In the genomic region with DNA sequence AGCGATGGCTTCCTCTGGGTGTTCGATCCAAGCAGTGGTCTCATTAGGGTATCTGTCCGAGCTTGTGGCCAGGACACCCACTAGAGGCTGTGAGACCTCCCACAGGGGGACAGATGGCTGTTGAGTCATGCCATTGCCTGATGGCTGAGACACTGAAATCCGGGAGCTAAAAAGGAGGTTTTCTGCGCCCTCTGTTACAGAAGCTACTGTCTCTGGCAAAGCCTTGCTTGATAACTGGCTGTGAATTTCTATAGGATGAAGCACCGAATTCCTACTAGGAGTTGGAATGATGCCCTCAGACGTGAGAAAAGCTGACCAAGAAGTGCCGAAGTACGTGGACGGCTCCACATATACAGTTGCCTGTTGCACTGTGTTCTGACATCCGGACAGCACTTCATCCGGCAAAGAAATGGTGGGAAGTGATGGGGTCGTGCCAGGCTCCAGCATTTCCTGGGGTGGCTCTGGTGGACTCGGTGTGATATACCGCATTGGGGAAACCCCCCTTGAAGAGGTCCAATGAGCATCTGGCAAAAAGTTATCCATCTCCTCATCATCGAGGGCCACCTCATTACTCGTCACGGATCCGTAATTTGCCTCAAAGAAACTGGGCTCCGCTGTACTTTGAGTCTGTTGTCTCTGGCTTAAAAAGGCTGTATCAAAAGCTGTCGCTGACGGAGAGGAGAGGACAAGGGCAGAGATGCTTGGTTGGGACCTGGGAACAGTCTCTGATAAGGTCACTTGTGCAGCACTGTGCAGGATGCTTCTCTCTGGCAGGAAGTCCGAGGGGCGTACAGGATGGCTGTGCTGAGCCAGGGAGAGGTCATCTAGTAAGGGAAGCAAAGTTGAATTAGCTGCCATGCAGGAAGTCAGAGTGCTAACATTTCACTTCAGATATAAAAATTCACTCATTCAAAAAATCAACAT, we compare ENCODE assay signal across 17 mouse cellular contexts. TPM values are rescaled to one million over a fixed set of nuclear protein-coding genes. Genes with fewer than 3 reads are reported as not detected.
DNase-seq lines count a peak whose midpoint lies in the region; ATAC-seq and TF ChIP-seq lines count a peak whose summit lies in the region.
"Had no signal": no experiment of that assay in that cellular context is flagged by ENCODE, and none has a peak within 500 bp of the region (broad histone marks: within the 10 kb centered on the region; RNA-seq: fewer than 3 reads in every experiment).

No protein-coding gene starts in this region.

- no peak for TF ChIP-seq CTCF in heart, adult 2 months (IDR thresholded peaks at IDR 0.05)
- no peak for TF ChIP-seq CTCF in layer of hippocampus, adult 2 months (conservative IDR thresholded peaks at IDR 0.05)
- TF ChIP-seq CTCF in cerebellum, adult 2 months (IDR thresholded peaks at IDR 0.05; ENCODE audit: borderline replicate concordance, insufficient read depth, low read depth, low read length) = no peak
- TF ChIP-seq CTCF in left cerebral cortex, adult 2 months (IDR thresholded peaks at IDR 0.05) = no peak

- 69% methylated on average over 24 of the region's 24 CpGs for WGBS in heart, adult 2 months
- WGBS in cerebellum, adult 2 months = 31% methylated on average over 24 of the region's 24 CpGs
- WGBS in forebrain, embryonic 15.5 days = 87% methylated on average over 24 of the region's 24 CpGs

- H3K9me3 ChIP-seq in forebrain, embryonic 15.5 days = no peaks in the 10 kb centered on the region
- H3K9me3 ChIP-seq: embryonic facial prominence, embryonic 13.5 days; hindbrain, embryonic 13.5 days; liver, embryonic 15.5 days; neural tube, embryonic 13.5 days had no signal

- no peak overlapping the region for H3K27ac ChIP-seq in heart, adult 2 months
- peak overlapping the region; percentile 61 for H3K27ac ChIP-seq in layer of hippocampus, adult 2 months
- peak overlapping the region; percentile 68 for H3K27ac ChIP-seq in cerebellum, adult 2 months (ENCODE audit: insufficient read depth, low read length)
- peak overlapping the region; percentile 71 for H3K27ac ChIP-seq in left cerebral cortex, adult 2 months
- H3K27ac ChIP-seq in forebrain, embryonic 15.5 days (replicated peaks) = no peak overlapping the region
- H3K27ac ChIP-seq: embryonic facial prominence, embryonic 13.5 days; hindbrain, embryonic 13.5 days; liver, embryonic 15.5 days; neural tube, embryonic 13.5 days had no signal

- H3K4me3 ChIP-seq in heart, adult 2 months = no peak overlapping the region
- no peak overlapping the region for H3K4me3 ChIP-seq in layer of hippocampus, adult 2 months
- peak overlapping the region; percentile 38 for H3K4me3 ChIP-seq in cerebellum, adult 2 months (replicated peaks; ENCODE audit: insufficient read depth, low read depth, low read length)
- H3K4me3 ChIP-seq in left cerebral cortex, adult 2 months = no peak overlapping the region
- H3K4me3 ChIP-seq in forebrain, embryonic 15.5 days = no peak overlapping the region
- H3K4me3 ChIP-seq: embryonic facial prominence, embryonic 13.5 days; hindbrain, embryonic 13.5 days; liver, embryonic 15.5 days; neural tube, embryonic 13.5 days had no signal

- no peak for TF ChIP-seq POLR2A in heart, adult 2 months (IDR thresholded peaks at IDR 0.05; ENCODE audit: insufficient read depth, low read depth, low read length)
- no peak for TF ChIP-seq POLR2A in cerebellum, adult 2 months (IDR thresholded peaks at IDR 0.05; ENCODE audit: borderline replicate concordance, insufficient read depth, low read length)

- intact Hi-C loops in heart, adult 2 months (cut with DNase I) = no loop called here
- intact Hi-C loops in left cerebral cortex, adult 2 months (cut with DNase I) = loop anchor here (1.0 to 5.0 kb wide), 2 partner anchors 46 to 67 kb away; no protein-coding TSS in a partner anchor

- no peak for TF ChIP-seq EP300 in heart, adult 2 months (IDR thresholded peaks at IDR 0.05; ENCODE audit: insufficient read depth, low read depth, low read length)

- peak; percentile 81 for DNase-seq in heart, adult 11 months
- DNase-seq in heart, adult 2 months = no peak
- peak in 1 of 2 experiments; percentile 28 for DNase-seq in layer of hippocampus, adult 2 months (ENCODE audit: low spot score in 2 of 2)
- no peak for DNase-seq in layer of hippocampus, adult 9-10 months (ENCODE audit: low spot score)
- DNase-seq in cerebellum, adult 2 months = peak; percentile 88 to 93
- DNase-seq in left cerebral cortex, adult 2 months (ENCODE audit: extremely low spot score in 1 of 2, low spot score in 2 of 2) = peak in 1 of 2 experiments; percentile 58
- no peak for DNase-seq in gastrocnemius, postnatal 10 days
- DNase-seq: adrenal gland, postnatal 10 days; kidney, adult 9 months; lung, postnatal 4 days; midbrain, embryonic 14.5 days; thymus, postnatal 4 days had no signal

- ATAC-seq in forebrain, embryonic 15.5 days (replicated peaks) = no peak

- no peaks in the 10 kb centered on the region for H3K27me3 ChIP-seq in heart, adult 2 months (ENCODE audit: control insufficient read depth, insufficient read depth, low read length)
- H3K27me3 ChIP-seq in cerebellum, adult 2 months (ENCODE audit: control insufficient read depth, insufficient read depth, low read length) = no peaks in the 10 kb centered on the region
- H3K27me3 ChIP-seq in forebrain, embryonic 15.5 days = no peaks in the 10 kb centered on the region
- H3K27me3 ChIP-seq: embryonic facial prominence, embryonic 13.5 days; hindbrain, embryonic 13.5 days; liver, embryonic 15.5 days; neural tube, embryonic 13.5 days had no signal

- H3K4me1 ChIP-seq in heart, adult 2 months (ENCODE audit: control insufficient read depth, insufficient read depth, low read length) = no peaks in the 10 kb centered on the region
- peaks cover 36% of the 10 kb centered on the region for H3K4me1 ChIP-seq in cerebellum, adult 2 months (ENCODE audit: control insufficient read depth, insufficient read depth, low read length)
- no peaks in the 10 kb centered on the region for H3K4me1 ChIP-seq in forebrain, embryonic 15.5 days
- H3K4me1 ChIP-seq: liver, embryonic 15.5 days had no signal

- no peaks in the 10 kb centered on the region for H3K36me3 ChIP-seq in heart, adult 2 months (ENCODE audit: control insufficient read depth, insufficient read depth, low read length)
- peaks cover 33% of the 10 kb centered on the region for H3K36me3 ChIP-seq in forebrain, embryonic 15.5 days
- H3K36me3 ChIP-seq: liver, embryonic 15.5 days had no signal

- no peak overlapping the region for H3K9ac ChIP-seq in heart, adult 2 months (ENCODE audit: low read depth, low read length)
- H3K9ac ChIP-seq in forebrain, embryonic 15.5 days (replicated peaks) = no peak overlapping the region
- H3K9ac ChIP-seq: embryonic facial prominence, embryonic 13.5 days; hindbrain, embryonic 13.5 days; liver, embryonic 15.5 days; neural tube, embryonic 13.5 days had no signal

- no peak overlapping the region for H3K4me2 ChIP-seq in forebrain, embryonic 15.5 days (replicated peaks)
- H3K4me2 ChIP-seq: embryonic facial prominence, embryonic 13.5 days; hindbrain, embryonic 13.5 days; liver, embryonic 15.5 days; neural tube, embryonic 13.5 days had no signal

- no peaks in the 10 kb centered on the region for H3K79me2 ChIP-seq in heart, adult 2 months (replicated peaks; ENCODE audit: control insufficient read depth, insufficient read depth, low read length)

RNA-seq across cellular contexts. Expression of gene D630045J12Rik, which starts 57.3 kb away (rescaled TPM):
- 1 to 10 TPM; 1.1 to 1.5 TPM for total RNA-seq in heart, adult 2 months (2021)
- polyA plus RNA-seq in heart, adult 2 months (2012; rRNA removed) = 0.78 and 1.5 TPM in 2 replicates
- 10 to 100 TPM; 37.1 to 37.4 TPM for total RNA-seq in layer of hippocampus, adult 2 months (2021)
- polyA plus RNA-seq in cerebellum, adult 2 months (2012; rRNA removed) = 15.9 TPM in 2 replicates
- 10 to 100 TPM; 46.0 to 49.9 TPM for total RNA-seq in left cerebral cortex, adult 2 months (2021)
- 17.6 and 18.4 TPM in 2 replicates for polyA plus RNA-seq in forebrain, embryonic 15.5 days (2015; fragmentation: Nextera tagmentation; extraction: Ambion mirVana)
- 1 to 10 TPM; 1.6 to 3.0 TPM for total RNA-seq in gastrocnemius, postnatal 10 days (2021)

Comparison
In these comparisons a context has a peak if more than half of its experiments do, and no peak if none do; other contexts are left out.
1. DNase-seq: peak in heart, adult 11 months (single experiment) and cerebellum, adult 2 months (2 of 2); none in heart, adult 2 months (0 of 2), layer of hippocampus, adult 9-10 months (single experiment) and gastrocnemius, postnatal 10 days (single experiment).
2. H3K27ac ChIP-seq: peak in layer of hippocampus, adult 2 months (single experiment), cerebellum, adult 2 months (single experiment) and left cerebral cortex, adult 2 months (single experiment); none in heart, adult 2 months (single experiment) and forebrain, embryonic 15.5 days (single experiment).
3. RNA of gene D630045J12Rik, which starts 57.3 kb away (total RNA-seq): 46.0 to 49.9 TPM in left cerebral cortex, adult 2 months and 37.1 to 37.4 TPM in layer of hippocampus, adult 2 months; 1.6 to 3.0 TPM in gastrocnemius, postnatal 10 days and 1.1 to 1.5 TPM in heart, adult 2 months; every median in the first group is over 4 times any median in the second.